Mouse (Mus musculus): ENCODE measurements at regions not wholly inside any gene's neighbourhood (a gene's known extent, or its start where the extent isn't known, plus 50 kb on each side); places are given as distances from the start of the nearest gene placed in this dataset.

DNA sequence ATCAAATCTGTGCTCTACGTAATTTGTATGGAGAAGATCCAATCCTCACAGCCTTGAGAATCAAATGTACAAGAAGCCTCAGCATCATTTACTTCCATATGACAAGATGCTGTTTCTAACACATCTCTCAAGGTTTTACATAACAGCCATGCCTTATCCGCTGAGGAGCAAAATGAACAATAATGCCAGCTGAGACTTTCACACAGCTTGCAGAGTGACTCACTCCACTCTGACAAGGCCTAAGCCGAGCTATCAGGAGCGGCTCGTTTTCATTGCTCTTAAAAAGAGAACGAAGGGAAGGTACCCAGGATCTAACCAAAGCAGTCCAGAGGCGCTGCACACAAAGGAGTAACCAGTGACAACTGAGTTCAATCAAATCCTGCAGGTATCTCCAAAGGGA, 803.5 kb downstream of the Efna5 start:
- DNase-seq (ENCODE audit: low spot score) = no peak

DNA sequence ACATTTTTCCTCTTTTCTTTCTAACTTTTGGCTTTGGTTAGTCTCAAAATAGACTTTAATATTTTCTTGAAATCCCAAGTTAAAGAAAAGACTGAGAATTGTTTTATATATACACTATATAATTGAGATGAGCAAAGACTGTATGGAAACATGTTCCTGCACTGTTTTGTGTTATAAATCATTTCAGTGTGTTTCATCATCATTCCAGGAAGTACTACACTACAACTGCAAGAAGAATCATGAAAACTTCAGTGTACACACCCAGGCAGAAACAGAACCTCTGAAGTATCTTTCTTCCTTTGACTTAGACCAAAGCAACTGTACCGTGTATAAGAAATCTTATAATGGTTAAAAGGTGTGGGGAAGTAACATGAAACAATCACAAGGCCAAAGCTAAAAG, 816.2 kb downstream of the Efna5 start:
- no peak for DNase-seq (ENCODE audit: low spot score)

GRCm38 (mm10) chr17:62058016-62058415, 823.1 kb downstream of the Efna5 start:
- no peak for DNase-seq (ENCODE audit: low spot score)

GRCm38 (mm10) chr17:62054801-62055200, 826.3 kb downstream of the Efna5 start:
- DNase-seq (ENCODE audit: low spot score) = no peak

DNA sequence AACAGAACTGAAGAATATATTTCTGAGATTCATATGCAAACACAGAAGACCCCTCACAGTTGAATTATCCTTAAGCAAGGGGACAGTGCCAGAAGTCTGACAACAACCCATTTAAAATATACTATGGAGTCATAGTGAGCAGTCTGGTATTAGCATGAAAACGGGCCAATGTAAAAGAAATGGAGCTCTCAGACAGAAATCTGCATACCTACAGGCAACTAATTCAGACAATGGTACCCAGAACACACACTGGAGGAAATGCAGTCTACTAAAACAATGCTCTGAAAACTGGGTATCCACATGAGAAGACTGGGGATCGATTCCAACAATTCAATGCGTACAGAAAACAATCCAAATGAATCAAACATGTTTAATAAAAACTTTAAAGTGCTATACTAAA, 832.1 kb downstream of the Efna5 start:
- no peak for DNase-seq (ENCODE audit: low spot score)

- DNase-seq (ENCODE audit: low spot score) = no peak
These were observed 850.5 kb downstream of the Efna5 start for GRCm38 (mm10) chr17:62030614-62031013.

Measured in ovary, postnatal 10 days (tissue).